Mouse (Mus musculus) Patski (cell line): ENCODE results near the gene Ncoa1. TPM values are rescaled to one million over a fixed set of nuclear protein-coding genes. Genes with fewer than 3 reads are reported as not detected.
"Not testable (repeated sequence)": the region's sequence is repeated elsewhere in the genome, so short reads cannot be mapped to it uniquely, and the experiment has no call there.

Source experiments
- ATAC-seq: fragments of 100-300 bp; one replicate; pipeline ENCODE4 v1.8.0; 2021
- CTCF ChIA-PET: fragments of 350-600 bp; sonication (Branson Sonifier 250); formaldehyde crosslinking; loops from one replicate; lab custom pipeline; 2022; ENCODE audit warnings: inconsistent platforms; lab: Charles Lee
- POLR2A ChIA-PET: fragments of 350-600 bp; sonication (Branson Sonifier 250); formaldehyde crosslinking; loops from one replicate; lab custom pipeline; 2022; ENCODE audit warnings: antibody characterized with exemption, inconsistent platforms; lab: Charles Lee
- DNase-seq: peaks from one replicate; pipeline ENCODE4 v3.0.0-alpha.2; 2011; ENCODE audit warnings: low read depth, low spot score
- H3K27me3 ChIP-seq: fragments of 371-371 bp; one replicate; pipeline ENCODE4 v1.5.1; 2021
- CTCF ChIP-seq: fragments of 100-300 bp; IDR thresholded peaks from one replicate; pipeline ENCODE4 v1.5.1; 2021
- in situ Hi-C: fragments of 300-500 bp; cut with MboI; formaldehyde crosslinking; loops from 3 replicates; pipeline ENCODE4 v1.11.1; 2018; ENCODE audit warnings: low pct_unique_long_range_greater_than_20kb, mixed read lengths
- polyA plus RNA-seq: library from polyadenylated mRNA; unstranded; gene quantifications from one replicate; pipeline ENCODE4 v1.2.3, GENCODE M21; 2021

Ncoa1 gene
- polyA plus RNA-seq, 1 experiment from 2014 or later, result 21.9 TPM

DNA sequence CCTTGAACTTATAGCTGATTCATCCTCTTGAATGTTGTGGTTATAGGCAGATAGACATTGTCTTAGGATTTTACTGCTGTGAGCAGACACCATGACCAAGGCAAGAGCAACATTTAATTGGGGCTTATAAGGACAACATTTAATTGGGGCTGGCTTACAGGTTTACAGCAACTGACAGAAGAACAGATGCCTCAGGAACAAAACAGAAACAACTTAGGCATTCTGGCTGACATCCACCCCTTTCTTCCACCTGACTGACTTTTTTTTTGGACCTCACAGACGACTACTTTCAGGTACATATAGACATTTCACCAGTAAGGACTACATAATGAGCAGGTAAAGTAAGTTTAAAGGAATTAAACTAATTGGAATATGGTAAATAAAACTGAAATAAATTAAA is 105.6 kb downstream of the Ncoa1 start:
- ATAC-seq, result no peak
- no peaks in the 10 kb centered on the region for H3K27me3 ChIP-seq
- DNase-seq, result no peak
- in situ Hi-C loops, result no loop called here
- POLR2A ChIA-PET, result no interaction called here
- TF ChIP-seq CTCF, result no peak
- CTCF ChIA-PET, result no interaction called here

DNA sequence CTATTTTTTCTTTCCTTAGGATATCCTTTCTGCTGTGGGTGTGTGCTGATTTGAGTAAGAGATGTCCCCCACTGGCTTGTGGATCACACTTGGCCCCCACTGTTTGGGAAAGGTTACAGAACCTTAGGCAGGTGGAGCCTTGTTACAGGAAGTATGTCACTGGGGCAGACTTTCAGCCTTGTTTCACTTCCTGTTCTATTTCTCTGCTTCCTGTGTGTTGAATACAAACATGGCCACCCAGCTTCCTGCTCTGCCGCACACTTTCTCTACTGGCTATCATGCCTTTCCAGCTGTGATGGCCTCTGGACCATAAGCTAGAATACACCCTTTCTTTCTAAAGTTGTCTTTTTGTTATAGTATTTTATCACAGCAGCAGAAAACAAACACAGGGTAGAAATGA is 111.0 kb downstream of the Ncoa1 start:
- CTCF ChIA-PET, result interaction anchor here (0.8 kb wide), 1 partner anchor 89 kb away, joined by 3 read pairs; no protein-coding TSS in a partner anchor
- in situ Hi-C loops, result no loop called here
- DNase-seq (no peak), ATAC-seq (no peak)
- H3K27me3 ChIP-seq, result no peaks in the 10 kb centered on the region
- no peak for TF ChIP-seq CTCF
- POLR2A ChIA-PET, result no interaction called here

DNA sequence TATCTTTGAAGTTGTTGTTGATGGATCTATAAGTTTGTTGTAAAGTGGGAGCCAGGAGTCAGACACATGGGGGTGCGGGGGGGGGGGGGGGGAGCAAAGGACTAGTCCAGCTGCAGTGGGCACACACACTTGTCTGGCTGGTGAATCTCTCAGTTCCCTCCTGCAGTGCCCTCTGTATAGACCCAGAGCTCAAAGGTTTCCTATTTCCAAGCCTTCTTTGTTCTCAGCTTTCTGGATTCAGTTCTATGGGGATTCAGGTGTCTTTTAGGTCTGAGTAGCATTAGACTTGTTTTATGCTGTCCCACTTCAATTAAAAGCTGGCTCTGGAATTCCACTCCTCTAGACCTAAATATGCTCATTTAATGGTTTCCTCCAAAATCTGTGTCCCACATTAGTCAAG is 117.5 kb downstream of the Ncoa1 start:
- DNase-seq (no peak), ATAC-seq (no peak)
- no peaks in the 10 kb centered on the region for H3K27me3 ChIP-seq
- in situ Hi-C loops, result no loop called here
- ChIA-PET POLR2A (no interaction called here), CTCF (no interaction called here)
- no peak for TF ChIP-seq CTCF

DNA sequence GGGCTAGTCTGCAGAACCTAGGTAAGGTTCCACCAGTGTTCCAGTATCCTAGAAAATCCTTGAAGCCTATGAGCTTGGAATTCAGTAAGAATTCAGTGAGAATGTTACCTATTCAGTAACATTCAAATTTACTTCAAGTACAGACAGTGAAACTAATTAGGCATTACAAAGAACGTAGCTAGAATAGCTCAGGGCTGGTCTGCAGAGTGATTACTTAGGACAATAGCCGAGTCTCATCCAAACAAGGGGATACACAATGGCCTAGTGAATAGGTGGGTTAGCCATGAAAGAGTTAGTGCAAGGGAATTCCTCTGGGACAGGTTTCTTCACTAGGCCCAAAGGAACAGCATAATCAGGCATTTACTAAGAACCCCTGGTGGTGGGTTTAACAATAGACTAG is 118.3 kb downstream of the Ncoa1 start:
- in situ Hi-C loops, CTCF ChIA-PET, ATAC-seq, POLR2A ChIA-PET, H3K27me3 ChIP-seq, DNase-seq: not testable (repeated sequence)

DNA sequence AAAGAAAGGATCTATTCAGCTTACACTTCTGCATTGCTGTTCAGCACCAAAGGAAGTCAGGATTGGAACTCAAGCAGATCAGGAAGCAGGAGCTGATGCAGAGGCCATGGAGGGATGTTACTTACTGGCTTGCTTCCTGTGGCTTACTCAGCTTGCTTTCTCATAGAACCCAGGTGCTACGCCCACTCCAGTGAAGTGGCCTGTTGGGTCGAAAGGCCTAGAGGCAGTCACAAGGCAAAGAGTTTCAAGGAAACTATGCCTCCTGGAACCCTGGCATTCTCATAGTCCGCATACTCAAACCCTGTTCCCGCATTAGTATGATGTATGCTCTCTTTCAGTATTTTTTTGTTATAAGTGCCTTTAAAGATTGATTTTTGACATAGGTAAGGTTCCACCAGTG is 118.9 kb downstream of the Ncoa1 start:
- ChIA-PET CTCF (no interaction called here), POLR2A (no interaction called here)
- in situ Hi-C loops, result no loop called here
- DNase-seq (no peak), ATAC-seq (no peak)
- no peak for TF ChIP-seq CTCF
- no peaks in the 10 kb centered on the region for H3K27me3 ChIP-seq

DNA sequence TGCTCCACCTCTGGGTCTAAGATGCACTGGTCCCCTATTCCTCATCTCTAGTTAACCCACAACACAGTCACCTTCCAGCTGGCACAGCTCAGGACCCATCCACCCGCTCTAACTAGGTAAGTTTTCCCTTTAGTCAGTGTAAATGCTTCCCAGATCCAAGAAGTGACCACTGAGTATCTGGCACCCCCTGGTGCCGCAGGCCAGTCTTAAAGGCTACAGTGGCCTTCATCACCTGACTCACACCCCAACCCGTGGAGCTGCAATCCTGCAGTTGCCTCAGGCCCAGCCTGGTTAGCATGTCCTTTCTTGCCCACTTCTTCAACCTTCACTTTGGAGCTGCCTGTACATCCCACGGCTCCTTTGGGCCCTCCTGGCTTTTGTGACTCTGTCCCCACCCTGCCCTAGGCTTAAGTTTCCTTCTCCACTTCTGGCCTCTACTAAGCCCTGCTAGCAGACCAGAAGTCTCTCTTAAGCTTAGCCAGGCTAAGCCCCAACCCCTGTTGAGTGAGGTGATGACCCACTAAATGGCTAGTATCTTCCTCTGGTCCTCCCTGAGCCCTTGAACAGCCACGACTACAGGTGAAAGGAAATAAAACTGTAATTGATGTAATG is 120.0 kb downstream of the Ncoa1 start:
- no peak for DNase-seq
- H3K27me3 ChIP-seq, result no peaks in the 10 kb centered on the region
- ChIA-PET POLR2A (no interaction called here), CTCF (interaction anchor here (0.8 to 1.4 kb wide), 3 partner anchors 15 to 55 kb away, joined by 3 to 4 read pairs (median 3); no protein-coding TSS in a partner anchor)
- in situ Hi-C loops, result no loop called here
- ATAC-seq, result no peak
- TF ChIP-seq CTCF, result no peak

DNA sequence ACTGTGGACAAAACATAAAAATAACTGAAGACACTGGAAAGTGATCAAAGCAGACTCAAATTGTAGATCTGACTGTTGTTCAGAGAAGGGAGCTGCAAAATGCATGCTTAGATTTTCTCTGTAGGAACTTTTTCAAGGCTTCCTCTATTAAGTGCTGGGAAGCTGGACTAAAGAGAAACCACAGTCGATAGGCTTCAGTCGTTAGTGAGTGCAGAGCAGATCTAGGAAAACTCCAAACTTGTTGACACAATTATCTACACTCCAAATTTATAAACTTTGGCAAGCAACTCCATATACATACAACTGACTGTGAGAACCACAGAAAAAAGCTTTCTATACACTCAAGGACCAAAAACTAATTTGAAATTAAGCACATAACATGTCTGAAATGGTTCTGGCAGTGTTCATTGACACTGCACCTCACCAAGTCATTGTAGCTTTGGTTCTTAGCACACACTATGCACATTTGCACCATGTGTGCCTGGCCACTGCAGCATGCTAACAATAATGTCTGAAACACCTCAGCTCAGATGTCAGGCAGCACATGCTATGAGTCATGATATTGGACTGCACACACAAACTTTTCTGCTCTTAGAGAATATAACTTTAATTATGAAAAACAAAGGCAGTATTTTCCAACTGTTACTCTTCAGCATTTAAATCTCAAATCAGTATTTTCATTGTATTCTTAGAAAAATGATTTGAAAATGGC is 121.8 kb downstream of the Ncoa1 start:
- no peaks in the 10 kb centered on the region for H3K27me3 ChIP-seq
- DNase-seq (no peak), ATAC-seq (no peak)
- CTCF ChIA-PET, result interaction anchor here (1.4 kb wide), 1 partner anchor 13 kb away, joined by 3 read pairs; no protein-coding TSS in a partner anchor
- in situ Hi-C loops, result no loop called here
- POLR2A ChIA-PET, result interaction anchor here (0.6 kb wide), 1 partner anchor 36 kb away, joined by 5 read pairs; no protein-coding TSS in a partner anchor
- TF ChIP-seq CTCF, result no peak

DNA sequence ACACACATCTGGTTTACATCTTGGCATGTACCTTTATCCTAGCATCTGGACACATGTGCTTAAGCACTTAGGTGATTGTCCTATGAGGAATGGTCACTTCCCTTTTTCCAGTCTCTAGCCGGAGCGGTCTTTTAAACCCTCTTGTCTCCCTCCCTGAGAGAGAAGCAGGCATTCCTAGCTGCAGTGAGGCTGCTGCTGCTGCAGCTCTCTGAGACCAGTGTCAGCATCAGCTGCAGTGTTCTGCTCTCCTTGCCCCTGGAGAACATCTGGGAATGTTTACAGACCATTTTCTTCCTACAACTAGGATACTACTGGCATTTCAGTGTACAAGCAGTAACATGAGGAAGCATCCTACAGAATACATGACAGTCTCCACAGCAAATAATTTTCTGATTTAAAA is 133.8 kb downstream of the Ncoa1 start:
- DNase-seq (no peak), ATAC-seq (no peak)
- in situ Hi-C loops, result no loop called here
- TF ChIP-seq CTCF, result no peak
- ChIA-PET POLR2A (no interaction called here), CTCF (interaction anchor here (0.7 to 1.6 kb wide), 2 partner anchors 11 to 205 kb away, joined by 3 to 5 read pairs; no protein-coding TSS in a partner anchor)
- no peaks in the 10 kb centered on the region for H3K27me3 ChIP-seq

DNA sequence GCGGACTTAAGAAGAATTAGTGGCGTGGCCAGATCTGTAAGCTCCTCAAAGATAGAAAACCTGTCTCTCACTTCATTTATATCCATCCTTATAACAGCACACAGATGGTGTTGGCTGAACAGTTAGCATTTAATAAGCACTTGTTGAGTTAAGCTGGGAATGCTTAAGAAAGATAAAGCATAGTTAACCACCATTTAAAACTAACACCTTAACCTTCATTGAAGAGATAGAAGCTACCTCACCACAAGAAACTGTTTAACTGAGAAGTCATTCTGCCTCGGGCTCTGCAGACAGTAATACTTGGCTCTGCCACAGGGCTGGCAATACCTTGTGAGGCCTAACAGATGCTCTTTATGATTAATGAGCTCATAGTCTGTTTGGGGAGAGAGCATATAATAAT is 134.9 kb downstream of the Ncoa1 start:
- no peak for TF ChIP-seq CTCF
- ChIA-PET CTCF (interaction anchor here (0.8 to 1.6 kb wide), 2 partner anchors 10 to 14 kb away, joined by 3 to 5 read pairs; no protein-coding TSS in a partner anchor), POLR2A (no interaction called here)
- in situ Hi-C loops, result no loop called here
- ATAC-seq (no peak), DNase-seq (no peak)
- no peaks in the 10 kb centered on the region for H3K27me3 ChIP-seq

DNA sequence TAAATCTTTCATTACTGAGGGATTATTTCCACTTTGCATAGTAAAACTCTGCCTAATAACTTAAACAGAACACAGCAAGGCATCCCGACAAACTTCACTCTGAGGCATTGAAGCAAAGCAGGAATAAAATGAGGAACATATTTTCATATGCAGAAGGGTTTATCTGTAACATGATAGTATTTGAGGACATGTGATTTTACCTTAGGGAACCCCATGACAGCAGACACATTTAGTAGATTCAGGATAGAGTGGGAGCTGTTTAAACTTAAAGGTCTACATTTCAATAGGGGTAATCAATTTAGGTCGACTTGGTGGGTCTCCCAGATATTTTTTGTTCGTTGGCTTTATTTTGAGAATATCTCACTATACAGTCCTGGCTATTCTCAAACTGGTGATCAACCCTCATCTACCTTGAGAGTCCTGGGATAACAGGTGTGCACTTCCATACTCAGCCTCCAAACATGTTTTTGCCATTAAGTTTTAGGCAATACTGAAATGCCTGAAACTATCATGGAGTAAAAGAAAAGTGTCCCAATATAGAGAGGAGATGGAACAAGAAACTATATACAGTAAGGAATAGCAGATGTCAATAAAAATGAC is 136.6 kb downstream of the Ncoa1 start:
- H3K27me3 ChIP-seq, result no peaks in the 10 kb centered on the region
- no peak for TF ChIP-seq CTCF
- in situ Hi-C loops, result no loop called here
- no peak for DNase-seq
- POLR2A ChIA-PET, result no interaction called here
- no peak for ATAC-seq
- CTCF ChIA-PET, result no interaction called here

DNA sequence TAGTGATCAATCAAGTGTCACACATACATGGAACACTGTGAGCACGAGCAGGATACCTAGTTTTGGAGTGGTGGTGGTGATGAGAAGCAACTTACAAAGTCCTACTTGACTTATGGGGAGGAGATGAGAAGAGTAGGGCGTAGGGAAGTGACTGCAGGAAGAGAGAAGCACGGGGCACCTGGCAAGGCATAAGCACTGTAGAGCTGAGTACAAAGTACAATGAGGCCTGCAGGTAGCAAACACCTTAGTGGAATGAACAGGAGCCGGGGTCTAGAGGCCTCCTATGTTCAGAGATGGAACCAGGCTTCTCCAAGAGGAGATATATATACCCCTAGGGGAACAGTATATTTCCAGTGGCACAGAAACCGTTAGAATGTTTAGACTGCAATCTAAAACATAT is 153.4 kb downstream of the Ncoa1 start:
- CTCF ChIA-PET, result no interaction called here
- in situ Hi-C loops, result no loop called here
- no peak for TF ChIP-seq CTCF
- no peak for ATAC-seq
- POLR2A ChIA-PET, result no interaction called here
- no peak for DNase-seq
- no peaks in the 10 kb centered on the region for H3K27me3 ChIP-seq
